Mouse (Mus musculus) duodenum, adult 2 months (tissue): ENCODE data around the gene Ube2d2b. TPM values are rescaled to one million over a fixed set of nuclear protein-coding genes. Genes with fewer than 3 reads are reported as not detected.

Experiments used
- polyA plus RNA-seq: library from polyadenylated mRNA; depleted of rRNA; stranded (reverse); fragments of >200 nt; gene quantifications from 2 replicates; pipeline ENCODE4 v1.2.3, GENCODE M21; 2012; ENCODE audit warnings: low replicate concordance; rRNA removed

Ube2d2b gene
- not detected in 2 replicates for polyA plus RNA-seq

GRCm38 (mm10) chr5:107829998-107830560, at the start of gene Ube2d2b:
Ube2d2b (plus strand) TSS chr5:107830099.

GRCm38 (mm10) chr5:107874561-107875260, 44.8 kb downstream of the Ube2d2b start, which contains the start of gene Evi5:
Evi5 (minus strand) TSS chr5:107875107.

Other genes with a start within 250 kb of the Ube2d2b start
- 0.32 and 1.8 TPM in 2 replicates for gene Rpap2, start 232.7 kb upstream of the Ube2d2b start, polyA plus RNA-seq
- gene Glmn, start 232.2 kb upstream of the Ube2d2b start, polyA plus RNA-seq = not detected in 2 replicates
- 7.4 and 7.6 TPM in 2 replicates for gene Gfi1, start 104.1 kb upstream of the Ube2d2b start, polyA plus RNA-seq
- 3.9 and 5.1 TPM in 2 replicates for gene Evi5, start 45.0 kb downstream of the Ube2d2b start, polyA plus RNA-seq
- 20.7 and 32.9 TPM in 2 replicates for gene Rpl5, start 70.4 kb downstream of the Ube2d2b start, polyA plus RNA-seq
- gene Fam69a, start 157.0 kb downstream of the Ube2d2b start, polyA plus RNA-seq = 0.11 and 0.12 TPM in 2 replicates
- gene Mtf2, start 235.6 kb downstream of the Ube2d2b start, polyA plus RNA-seq = 1.9 and 2.8 TPM in 2 replicates